Mouse (Mus musculus): ENCODE measurements around the gene Ccdc40.

Gene Ccdc40

GRCm38 (mm10) chr11:119228091-119228781, at the start of gene Ccdc40, which contains the start of gene Tbc1d16:
Gene Ccdc40, plus strand, starts transcription at chr11:119228572.
Gene Tbc1d16, minus strand, starts transcription at chr11:119228499.
- in situ Hi-C loops (cut with MboI; ENCODE audit: unreplicated experiment in 2 of 2) = no loop called here

- in situ Hi-C loops (cut with MboI; ENCODE audit: unreplicated experiment in 2 of 2) = no loop called here
Observed at GRCm38 (mm10) chr11:119180824-119181582, 47.4 kb upstream of the Ccdc40 start.

- in situ Hi-C loops (cut with MboI; ENCODE audit: unreplicated experiment in 2 of 2) = no loop called here
Observed at GRCm38 (mm10) chr11:119181861-119182395, 46.4 kb upstream of the Ccdc40 start.

- in situ Hi-C loops (cut with MboI; ENCODE audit: unreplicated experiment in 2 of 2) = no loop called here
Observed at GRCm38 (mm10) chr11:119183684-119184310, 44.6 kb upstream of the Ccdc40 start.

GRCm38 (mm10) chr11:119186381-119186780, 42.0 kb upstream of the Ccdc40 start:
- in situ Hi-C loops (cut with MboI; ENCODE audit: unreplicated experiment in 2 of 2) = loop anchor here (5.0 kb wide), 3 partner anchors 34 to 94 kb away; no protein-coding TSS in a partner anchor

GRCm38 (mm10) chr11:119186989-119187799, 41.2 kb upstream of the Ccdc40 start:
- in situ Hi-C loops (cut with MboI; ENCODE audit: unreplicated experiment in 2 of 2) = loop anchor here (5.0 kb wide), 3 partner anchors 35 to 95 kb away; no protein-coding TSS in a partner anchor

GRCm38 (mm10) chr11:119187800-119188197, 40.6 kb upstream of the Ccdc40 start:
- in situ Hi-C loops (cut with MboI; ENCODE audit: unreplicated experiment in 2 of 2) = loop anchor here (5.0 kb wide), 3 partner anchors 35 to 95 kb away; no protein-coding TSS in a partner anchor

- in situ Hi-C loops (cut with MboI; ENCODE audit: unreplicated experiment in 2 of 2) = loop anchor here (5.0 kb wide), 3 partner anchors 36 to 96 kb away; no protein-coding TSS in a partner anchor
Observed at GRCm38 (mm10) chr11:119188389-119188788, 40.0 kb upstream of the Ccdc40 start.

- in situ Hi-C loops (cut with MboI; ENCODE audit: unreplicated experiment in 2 of 2) = loop anchor here (5.0 kb wide), 3 partner anchors 37 to 97 kb away; no protein-coding TSS in a partner anchor
Observed at GRCm38 (mm10) chr11:119189319-119189718, 39.1 kb upstream of the Ccdc40 start.

GRCm38 (mm10) chr11:119190498-119190897, 37.9 kb upstream of the Ccdc40 start:
- in situ Hi-C loops (cut with MboI; ENCODE audit: unreplicated experiment in 2 of 2) = loop anchor here in 1 of 2 experiments (5.0 kb wide), 3 partner anchors 63 to 158 kb away; no protein-coding TSS in a partner anchor

GRCm38 (mm10) chr11:119191606-119192081, 36.7 kb upstream of the Ccdc40 start:
- in situ Hi-C loops (cut with MboI; ENCODE audit: unreplicated experiment in 2 of 2) = loop anchor here in 1 of 2 experiments (5.0 kb wide), 3 partner anchors 64 to 159 kb away; no protein-coding TSS in a partner anchor

- in situ Hi-C loops (cut with MboI; ENCODE audit: unreplicated experiment in 2 of 2) = loop anchor here in 1 of 2 experiments (5.0 kb wide), 3 partner anchors 65 to 160 kb away; no protein-coding TSS in a partner anchor
Observed at GRCm38 (mm10) chr11:119192176-119192575, 36.2 kb upstream of the Ccdc40 start.

- in situ Hi-C loops (cut with MboI; ENCODE audit: unreplicated experiment in 2 of 2) = loop anchor here in 1 of 2 experiments (5.0 kb wide), 3 partner anchors 65 to 160 kb away; no protein-coding TSS in a partner anchor
Observed at GRCm38 (mm10) chr11:119192605-119193004, 35.8 kb upstream of the Ccdc40 start.

- in situ Hi-C loops (cut with MboI; ENCODE audit: unreplicated experiment in 2 of 2) = loop anchor here in 1 of 2 experiments (5.0 kb wide), 1 partner anchor 201 kb away; no protein-coding TSS in a partner anchor
Observed at GRCm38 (mm10) chr11:119197618-119198563, 30.5 kb upstream of the Ccdc40 start.

GRCm38 (mm10) chr11:119198564-119199232, 29.7 kb upstream of the Ccdc40 start:
- in situ Hi-C loops (cut with MboI; ENCODE audit: unreplicated experiment in 2 of 2) = loop anchor here in 1 of 2 experiments (5.0 kb wide), 1 partner anchor 201 kb away; no protein-coding TSS in a partner anchor

- in situ Hi-C loops (cut with MboI; ENCODE audit: unreplicated experiment in 2 of 2) = loop anchor here in 1 of 2 experiments (5.0 kb wide), 1 partner anchor 202 kb away; no protein-coding TSS in a partner anchor
Observed at GRCm38 (mm10) chr11:119199233-119199601, 29.2 kb upstream of the Ccdc40 start.

GRCm38 (mm10) chr11:119203423-119203822, 24.9 kb upstream of the Ccdc40 start:
- in situ Hi-C loops (cut with MboI; ENCODE audit: unreplicated experiment in 2 of 2) = no loop called here

Data from v-Abl transformed pro-B cells (cell line).